Mouse (Mus musculus): ENCODE data around the gene Trim8. TPM values are rescaled to one million over a fixed set of nuclear protein-coding genes. Genes with fewer than 3 reads are reported as not detected.
A peak's percentile ranks its signal among the peaks of the same experiment; 100 is the strongest.

The Trim8 gene
- total RNA-seq, 2 experiments from 2014 or later = 13.6 to 13.9 TPM

DNA sequence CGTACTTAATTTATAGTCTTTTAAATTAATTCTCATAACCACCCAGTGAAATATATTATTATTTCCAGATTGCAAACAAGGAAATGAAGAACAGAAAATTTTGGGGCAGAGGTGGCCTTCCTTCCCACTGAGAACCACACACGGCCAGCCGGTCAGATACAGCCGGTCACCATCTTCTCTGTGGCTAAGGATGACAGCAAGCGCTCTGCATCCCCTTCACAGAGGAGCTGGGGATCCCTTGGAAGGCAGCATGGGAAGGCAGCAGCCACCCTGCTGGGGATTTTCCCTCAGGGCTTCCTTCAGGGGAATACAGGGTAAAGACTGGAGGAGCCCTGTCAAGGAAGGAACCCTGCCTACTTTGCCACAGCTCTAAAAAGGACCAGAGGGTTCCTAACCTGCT is 32.0 kb downstream of the Trim8 start:
- no peak for ATAC-seq (replicated peaks; ENCODE audit: poor library complexity, severe bottlenecking)

DNA sequence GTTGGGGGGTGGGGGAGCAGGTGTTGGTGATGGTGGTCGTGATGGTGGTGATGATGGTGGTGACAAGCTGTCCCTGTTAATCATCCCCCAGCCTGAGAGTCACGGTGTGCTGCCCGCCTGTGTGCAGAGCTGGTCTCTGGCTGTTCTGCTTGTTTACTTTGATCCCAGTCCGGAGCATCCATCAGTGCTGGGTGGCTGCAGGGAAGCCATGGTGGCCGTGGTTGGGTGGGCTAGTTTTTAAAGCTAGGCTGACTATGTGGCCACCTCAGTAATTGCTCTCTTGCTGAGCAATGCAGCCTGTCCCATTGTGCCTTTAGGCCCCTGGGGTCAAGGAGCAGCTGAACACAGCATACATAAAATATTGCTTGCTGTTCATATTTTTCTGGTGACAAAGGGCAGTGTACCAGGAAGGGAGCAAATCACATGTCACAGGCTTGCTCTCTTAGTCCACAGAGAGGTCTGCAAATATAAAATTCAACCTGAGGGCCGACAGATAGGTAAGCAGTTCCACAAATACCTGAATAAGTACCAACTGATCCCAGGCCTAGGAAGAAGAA is 33.1 kb downstream of the Trim8 start:
- ATAC-seq (replicated peaks; ENCODE audit: poor library complexity, severe bottlenecking) = no peak

DNA sequence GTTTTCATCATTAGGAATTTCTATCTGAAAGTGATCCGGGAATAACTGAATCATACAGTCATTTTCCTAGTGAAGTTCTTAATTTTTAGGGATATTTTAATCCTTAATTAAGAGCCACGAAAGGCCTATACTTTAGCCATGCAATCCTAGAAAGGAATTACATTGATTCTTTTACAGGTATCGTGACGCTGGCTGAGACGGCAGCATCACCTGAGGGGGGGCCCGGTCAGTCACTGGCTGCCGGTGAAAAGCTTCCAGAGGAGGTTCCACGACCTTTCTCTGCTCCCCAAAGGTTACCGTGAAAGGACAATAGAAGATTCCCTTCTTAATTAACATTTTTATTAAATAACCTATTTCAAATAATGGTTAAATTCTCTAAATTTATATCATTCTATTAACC is 35.9 kb downstream of the Trim8 start:
- no peak for ATAC-seq (replicated peaks; ENCODE audit: poor library complexity, severe bottlenecking)

DNA sequence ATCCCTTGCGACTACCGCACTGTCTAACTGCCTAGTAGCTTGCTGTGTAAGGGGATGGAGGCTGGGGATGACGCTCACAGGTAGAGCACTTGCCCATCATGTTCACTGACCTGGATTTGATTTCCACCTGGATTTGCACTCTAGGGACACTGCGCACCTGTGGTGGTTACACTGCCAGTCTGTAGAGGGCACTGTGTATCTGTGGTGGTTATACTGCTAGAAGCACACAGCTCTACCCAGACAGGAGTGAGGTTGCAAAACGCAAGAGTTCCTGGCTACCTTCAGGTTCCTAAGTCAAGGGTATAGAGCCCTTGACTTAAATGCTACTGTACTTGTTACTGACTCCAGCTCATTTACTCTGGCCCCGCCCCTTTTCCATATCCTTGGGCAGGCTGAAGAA is 36.7 kb downstream of the Trim8 start:
- ATAC-seq (replicated peaks; ENCODE audit: poor library complexity, severe bottlenecking) = no peak

DNA sequence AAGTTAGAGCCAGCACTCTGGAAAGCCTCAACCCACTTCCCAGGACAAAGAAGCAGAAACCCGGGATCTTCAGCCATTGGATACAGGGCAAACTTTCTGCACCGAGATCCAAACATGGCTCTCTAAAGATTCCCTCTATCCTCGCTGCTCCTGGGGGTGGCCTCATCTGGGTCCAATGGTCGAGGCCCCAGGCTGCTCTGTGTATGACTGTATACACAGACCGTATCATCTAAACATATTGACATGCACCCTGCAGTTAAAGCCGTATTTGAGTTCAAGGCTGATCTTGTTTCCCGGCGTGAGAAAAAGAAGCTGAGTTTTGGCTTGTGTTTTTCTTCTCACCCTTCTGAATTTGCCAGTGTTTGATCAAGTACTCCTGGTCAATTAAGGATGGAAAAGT is 41.2 kb downstream of the Trim8 start:
- no peak for ATAC-seq (replicated peaks; ENCODE audit: poor library complexity, severe bottlenecking)

DNA sequence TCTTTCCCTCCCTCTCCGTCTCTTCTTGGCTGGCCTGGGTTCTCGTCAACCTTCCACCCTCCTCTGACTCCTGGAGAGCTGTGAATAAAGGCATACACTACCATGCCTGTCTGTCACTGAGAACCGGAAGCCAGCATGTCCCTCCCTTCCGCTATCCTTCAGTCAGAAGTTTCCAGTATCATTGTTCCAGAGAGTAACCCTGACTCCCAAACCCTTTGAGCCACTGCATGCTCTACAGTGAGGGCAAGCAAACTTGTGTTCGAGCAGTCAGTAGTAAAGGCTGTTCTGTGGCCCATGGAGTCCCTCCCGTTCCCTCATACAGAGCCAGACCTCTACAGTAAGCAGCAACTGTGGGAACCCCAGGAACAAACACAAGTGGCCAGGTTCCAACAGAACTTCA is 46.1 kb downstream of the Trim8 start:
- no peak for ATAC-seq (replicated peaks; ENCODE audit: poor library complexity, severe bottlenecking)

DNA sequence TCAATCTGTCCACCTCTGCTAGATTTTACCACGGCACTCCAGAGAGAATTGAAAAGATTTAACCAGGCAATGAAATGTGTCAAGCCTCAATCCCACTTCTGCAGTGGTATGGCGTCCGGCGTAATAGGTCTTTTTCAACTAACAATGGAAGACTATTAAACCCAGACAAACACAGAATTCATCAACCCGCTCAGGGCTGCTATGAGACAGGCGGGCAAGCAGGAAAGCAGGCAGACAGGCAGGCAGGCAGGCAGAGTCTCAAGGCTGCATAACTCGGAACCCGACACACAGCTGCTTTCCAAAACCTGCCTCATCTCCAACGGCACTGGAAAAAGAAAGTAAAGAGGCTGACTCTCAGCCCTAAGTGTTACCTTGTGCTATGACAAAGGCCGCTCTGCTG is 46.6 kb downstream of the Trim8 start:
- no peak for ATAC-seq (replicated peaks; ENCODE audit: poor library complexity, severe bottlenecking)

DNA sequence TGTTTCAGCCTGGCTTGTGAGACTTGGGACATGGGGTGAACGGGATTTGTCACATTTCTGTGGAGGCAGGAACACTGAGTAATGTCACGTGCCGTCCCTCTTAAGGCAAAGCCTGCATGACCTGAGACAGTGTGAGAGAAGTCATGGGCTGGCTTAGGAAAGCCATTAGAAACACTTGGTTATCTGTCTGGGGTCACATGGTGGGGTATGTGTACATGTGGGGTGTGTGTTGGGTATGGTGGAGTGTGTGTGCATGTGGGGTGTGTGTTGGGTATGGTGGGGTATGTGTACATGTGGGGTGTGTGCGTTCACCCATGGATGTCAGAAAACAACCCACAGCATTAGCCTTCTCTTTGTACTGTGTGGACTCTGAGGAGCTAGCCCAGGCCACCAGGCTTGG is 48.9 kb downstream of the Trim8 start:
- ATAC-seq (replicated peaks; ENCODE audit: poor library complexity, severe bottlenecking) = no peak

DNA sequence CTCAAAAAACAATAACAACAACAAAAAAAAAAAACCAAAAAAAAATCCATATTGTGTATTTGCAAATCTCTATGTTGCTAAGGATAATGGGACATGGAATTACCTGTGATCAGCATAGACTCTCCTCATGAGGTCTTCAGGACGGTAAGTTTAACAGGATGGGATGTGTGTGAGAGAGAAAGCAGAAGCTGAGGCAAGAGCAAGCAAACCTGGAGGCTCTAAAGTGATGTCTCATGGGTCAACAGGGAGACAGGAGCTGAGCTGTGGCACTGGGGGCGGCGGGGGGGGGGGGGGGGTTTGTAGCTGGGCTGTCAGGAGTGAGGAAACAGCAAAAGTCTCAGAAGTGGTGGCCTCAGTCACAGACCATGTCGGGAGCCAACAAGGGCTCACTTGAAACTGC is 51.0 kb downstream of the Trim8 start:
- no peak for ATAC-seq (replicated peaks; ENCODE audit: poor library complexity, severe bottlenecking)

DNA sequence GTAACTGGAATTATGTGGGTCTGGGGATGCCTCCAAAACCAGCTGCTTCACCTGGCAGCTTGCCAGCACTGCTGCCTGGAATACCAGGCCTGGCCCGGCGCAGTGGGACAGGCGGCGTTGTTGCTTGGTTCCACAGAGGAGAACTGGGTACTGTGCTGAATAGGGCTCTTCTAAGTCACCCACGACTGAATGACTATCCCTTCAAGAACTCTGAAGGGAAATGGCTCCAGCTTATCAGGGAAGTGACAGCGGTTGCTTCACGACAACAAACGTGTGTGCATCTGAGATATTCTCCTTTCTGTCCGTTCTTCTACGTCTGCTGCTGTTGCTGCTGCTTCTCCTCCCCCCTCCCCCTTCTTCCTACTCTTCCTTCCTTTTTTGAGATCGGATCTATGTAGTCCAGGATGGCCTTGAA is 52.0 kb downstream of the Trim8 start:
- ATAC-seq (replicated peaks; ENCODE audit: poor library complexity, severe bottlenecking) = peak; percentile 42; the same call in 1 of the 2 replicates

DNA sequence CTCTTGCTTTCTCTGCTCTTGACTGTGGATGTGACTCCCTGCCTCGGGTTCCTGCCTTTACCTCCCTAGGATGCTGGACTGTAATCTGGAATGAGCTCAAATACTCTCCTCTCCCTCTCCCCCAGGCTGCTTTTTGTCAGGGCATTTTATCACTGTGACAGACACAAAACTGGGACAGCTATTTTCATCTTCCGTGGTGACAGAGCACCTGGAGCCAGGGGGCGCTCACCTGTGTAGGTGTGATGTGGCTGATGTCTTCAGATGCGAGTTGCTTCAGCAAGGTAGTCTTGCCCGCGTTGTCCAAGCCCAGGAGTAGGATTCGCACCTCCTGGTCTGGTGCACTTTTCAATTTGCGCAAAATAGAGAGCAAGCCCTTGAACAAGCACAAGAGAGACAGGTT is 56.5 kb downstream of the Trim8 start:
- no peak for ATAC-seq (replicated peaks; ENCODE audit: poor library complexity, severe bottlenecking)

DNA sequence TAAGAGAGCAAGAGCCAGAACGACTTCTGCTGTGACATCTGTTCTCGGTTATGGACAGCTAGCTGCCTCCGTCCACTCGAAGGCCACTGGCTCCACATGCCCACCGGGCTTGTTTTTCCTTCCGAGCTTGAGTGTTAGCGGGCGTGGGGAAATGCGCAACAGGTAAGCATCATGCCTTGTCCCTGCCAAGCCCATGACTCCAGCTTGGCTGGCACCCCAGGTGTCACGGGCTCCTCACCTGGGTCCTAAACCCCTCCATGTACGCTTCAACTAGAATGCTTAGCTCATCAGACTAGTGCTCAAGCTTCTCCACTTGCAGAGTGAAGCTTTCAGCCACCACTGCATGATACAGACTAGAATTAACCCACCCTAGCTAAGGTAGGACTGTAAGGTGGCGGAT is 57.1 kb downstream of the Trim8 start:
- ATAC-seq (replicated peaks; ENCODE audit: poor library complexity, severe bottlenecking) = no peak

DNA sequence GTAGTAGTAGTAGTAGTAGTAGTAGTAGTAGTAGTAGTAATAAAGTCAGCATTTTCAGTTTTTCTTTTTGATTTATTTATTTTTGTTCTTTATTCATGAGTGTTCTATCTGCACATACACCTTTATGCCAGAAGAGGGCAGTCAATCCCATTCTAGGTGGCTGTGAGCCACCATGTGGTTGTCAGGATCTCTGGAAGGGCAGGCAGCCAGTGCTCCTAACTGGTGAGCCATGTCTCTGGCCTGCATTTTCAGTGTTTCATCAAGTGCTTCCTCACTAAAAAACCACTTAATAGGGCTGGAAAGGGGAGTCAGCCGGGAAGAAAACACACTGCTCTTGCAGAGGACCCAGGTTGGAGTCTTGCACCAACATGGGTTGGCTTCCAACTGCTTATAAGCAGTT is 60.6 kb downstream of the Trim8 start:
- ATAC-seq (replicated peaks; ENCODE audit: poor library complexity, severe bottlenecking) = peak; percentile 86

DNA sequence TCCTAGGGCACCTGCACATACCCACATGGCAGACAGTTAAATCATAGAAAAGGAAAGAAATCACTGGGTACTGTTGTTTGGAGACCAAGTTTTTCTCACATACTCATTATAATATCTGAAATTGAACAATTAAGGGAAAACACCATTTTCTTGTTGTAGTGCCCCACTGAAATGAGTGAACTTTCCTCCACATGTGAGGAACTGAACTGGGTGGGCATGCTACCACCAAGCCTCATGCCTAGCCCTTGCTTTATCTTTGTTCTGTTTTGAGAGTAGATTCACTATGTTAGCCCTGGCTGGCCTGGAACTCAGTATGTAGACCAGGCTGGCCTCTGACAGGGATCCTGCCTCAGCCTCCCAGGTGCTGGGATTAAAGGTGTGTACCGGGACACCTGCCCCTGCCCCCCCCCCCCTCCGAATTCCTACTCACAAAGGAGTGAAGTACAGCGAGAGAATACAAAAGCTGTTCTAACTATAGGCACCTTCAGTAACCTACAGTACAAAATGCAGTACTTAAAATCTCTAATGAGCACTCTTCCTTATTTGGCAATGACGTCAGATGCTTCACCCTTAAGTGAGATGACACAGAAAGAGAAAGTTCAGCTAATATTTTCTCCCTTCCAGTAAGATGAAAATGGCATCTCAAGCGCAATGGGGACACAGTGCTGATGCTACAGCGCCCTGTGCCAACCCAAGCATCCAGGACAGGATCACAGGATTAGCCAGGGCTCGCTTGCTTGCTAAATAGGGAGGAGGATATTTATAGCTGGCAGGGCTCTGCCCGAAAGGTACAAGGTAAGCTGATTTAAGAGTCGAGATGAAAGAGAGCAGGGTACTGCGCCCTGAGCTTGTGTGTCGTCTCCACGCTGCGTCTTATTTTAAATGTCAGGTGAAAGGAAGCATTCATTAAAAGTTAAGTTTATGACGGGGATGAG is 61.3 kb downstream of the Trim8 start:
- no peak for ATAC-seq (replicated peaks; ENCODE audit: poor library complexity, severe bottlenecking)

DNA sequence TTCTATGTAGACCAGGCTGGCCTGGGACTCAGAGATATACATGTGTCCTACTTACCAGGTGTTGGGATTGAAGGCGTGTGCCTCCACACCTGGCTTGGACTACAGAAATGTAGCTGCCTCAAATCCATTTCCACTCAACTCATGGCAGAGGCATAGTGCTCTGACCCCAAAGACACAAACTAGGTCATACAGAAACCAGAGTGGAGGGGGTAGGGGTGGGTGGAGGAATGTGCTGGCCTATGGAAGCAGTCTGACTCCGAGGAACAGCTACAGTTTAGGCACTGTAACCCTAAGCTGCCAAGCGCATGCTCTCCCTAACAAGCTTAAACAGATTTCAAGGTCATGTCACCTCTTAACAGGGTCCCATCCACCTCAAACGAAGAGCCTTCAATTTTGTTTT is 62.1 kb downstream of the Trim8 start:
- no peak for ATAC-seq (replicated peaks; ENCODE audit: poor library complexity, severe bottlenecking)

DNA sequence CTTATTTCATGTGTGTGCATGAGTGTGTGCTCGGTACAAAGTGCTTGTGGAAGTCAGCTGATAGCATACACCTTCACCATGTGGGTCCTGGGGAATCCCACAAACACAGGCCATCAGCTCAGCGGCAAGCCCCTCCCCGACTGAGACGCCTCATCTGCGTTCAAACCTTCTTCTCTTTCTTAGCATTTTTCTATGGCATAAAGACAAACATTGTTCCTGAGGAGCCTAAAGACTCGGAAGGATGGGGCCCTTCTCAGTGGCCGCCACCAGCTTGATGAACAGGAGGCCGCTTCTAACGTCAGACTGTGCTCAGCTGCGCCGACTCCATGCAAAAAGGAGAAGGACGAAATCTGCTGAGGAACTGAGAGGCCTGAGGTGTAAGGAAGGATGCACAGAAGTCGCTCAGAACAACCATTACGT is 62.6 kb downstream of the Trim8 start:
- no peak for ATAC-seq (replicated peaks; ENCODE audit: poor library complexity, severe bottlenecking)

Other genes with a start within 250 kb of the Trim8 start
- 3.6 and 4.6 TPM in 2 replicates for gene Nfkb2, start 197.4 kb upstream of the Trim8 start, total RNA-seq (2014; fragmentation: Nextera tagmentation)
- gene Nfkb2, start 197.4 kb upstream of the Trim8 start, total RNA-seq (2017) = 4.3 and 4.7 TPM in 2 replicates
- gene Psd, start 174.5 kb upstream of the Trim8 start, total RNA-seq (2014; fragmentation: Nextera tagmentation) = not detected in 2 replicates
- gene Psd, start 174.5 kb upstream of the Trim8 start, total RNA-seq (2017) = not detected in 2 replicates
- 0.53 TPM in 1 of 2 replicates, not detected in the other for gene Fbxl15, start 173.5 kb upstream of the Trim8 start, total RNA-seq (2014; fragmentation: Nextera tagmentation)
- gene Fbxl15, start 173.5 kb upstream of the Trim8 start, total RNA-seq (2017) = 2.4 and 3.3 TPM in 2 replicates
- 104 and 108 TPM in 2 replicates for gene Cuedc2, start 163.0 kb upstream of the Trim8 start, total RNA-seq (2014; fragmentation: Nextera tagmentation)
- 158 and 161 TPM in 2 replicates for gene Cuedc2, start 163.0 kb upstream of the Trim8 start, total RNA-seq (2017)
- 71.4 and 82.0 TPM in 2 replicates for gene Mfsd13a, start 160.6 kb upstream of the Trim8 start, total RNA-seq (2014; fragmentation: Nextera tagmentation)
- gene Mfsd13a, start 160.6 kb upstream of the Trim8 start, total RNA-seq (2017) = 15.7 and 18.7 TPM in 2 replicates
- 2.3 and 5.6 TPM in 2 replicates for gene 2310034G01Rik, start 151.4 kb upstream of the Trim8 start, total RNA-seq (2014; fragmentation: Nextera tagmentation)
- gene 2310034G01Rik, start 151.4 kb upstream of the Trim8 start, total RNA-seq (2017) = 1.4 and 2.3 TPM in 2 replicates
- gene Actr1a, start 106.0 kb upstream of the Trim8 start, total RNA-seq (2014; fragmentation: Nextera tagmentation) = 86.7 and 93.2 TPM in 2 replicates
- 75.8 and 79.7 TPM in 2 replicates for gene Actr1a, start 106.0 kb upstream of the Trim8 start, total RNA-seq (2017)
- gene Sufu, start 104.8 kb upstream of the Trim8 start, total RNA-seq (2014; fragmentation: Nextera tagmentation) = 20.9 and 22.8 TPM in 2 replicates
- 7.2 and 9.0 TPM in 2 replicates for gene Sufu, start 104.8 kb upstream of the Trim8 start, total RNA-seq (2017)
- gene Arl3, start 71.5 kb downstream of the Trim8 start, total RNA-seq (2014; fragmentation: Nextera tagmentation) = 9.9 and 23.4 TPM in 2 replicates
- 13.9 and 14.3 TPM in 2 replicates for gene Arl3, start 71.5 kb downstream of the Trim8 start, total RNA-seq (2017)
- 11.8 and 16.3 TPM in 2 replicates for gene Sfxn2, start 71.7 kb downstream of the Trim8 start, total RNA-seq (2014; fragmentation: Nextera tagmentation)
- gene Sfxn2, start 71.7 kb downstream of the Trim8 start, total RNA-seq (2017) = 8.7 and 10.9 TPM in 2 replicates
- gene Wbp1l, start 97.4 kb downstream of the Trim8 start, total RNA-seq (2014; fragmentation: Nextera tagmentation) = 19.7 and 25.6 TPM in 2 replicates
- gene Wbp1l, start 97.4 kb downstream of the Trim8 start, total RNA-seq (2017) = 20.2 and 23.5 TPM in 2 replicates
- gene Cyp17a1, start 171.5 kb downstream of the Trim8 start, total RNA-seq (2014; fragmentation: Nextera tagmentation) = not detected in 2 replicates
- not detected in 2 replicates for gene Cyp17a1, start 171.5 kb downstream of the Trim8 start, total RNA-seq (2017)
- gene Borcs7, start 188.2 kb downstream of the Trim8 start, total RNA-seq (2014; fragmentation: Nextera tagmentation) = 9.6 and 12.5 TPM in 2 replicates
- 5.4 TPM in 2 replicates for gene Borcs7, start 188.2 kb downstream of the Trim8 start, total RNA-seq (2017)
- gene As3mt, start 205.8 kb downstream of the Trim8 start, total RNA-seq (2014; fragmentation: Nextera tagmentation) = 47.6 and 53.1 TPM in 2 replicates
- gene As3mt, start 205.8 kb downstream of the Trim8 start, total RNA-seq (2017) = 71.0 and 82.9 TPM in 2 replicates